Mouse (Mus musculus) neural tube, embryonic 12.5 days (tissue): ENCODE measurements at regions not wholly inside any gene's neighbourhood (a gene's known extent, or its start where the extent isn't known, plus 50 kb on each side); places are given as distances from the start of the nearest gene placed in this dataset.

Source experiments
- ATAC-seq: fragments of 200-750 bp; cut with Nextera tagmentation; 2 replicates; pipeline ENCODE4 v1.8.0; 2017; ENCODE audit warnings: low read depth, mild to moderate bottlenecking, moderate TSS enrichment, moderate library complexity; ENCODE audit not compliant: low FRiP score
- H3K27ac ChIP-seq: fragments of 300-500 bp; sonication (generic); 2 replicates; pipeline ENCODE4 v1.5.1; 2016
- H3K27me3 ChIP-seq: fragments of 300-500 bp; sonication (generic); replicated peaks from 2 replicates; pipeline ENCODE4 v1.6.1; 2016; ENCODE audit warnings: mild to moderate bottlenecking
- H3K36me3 ChIP-seq: fragments of 300-500 bp; sonication (generic); 2 replicates; pipeline ENCODE4 v1.6.1; 2016; ENCODE audit warnings: mild to moderate bottlenecking
- H3K4me1 ChIP-seq: fragments of 300-500 bp; sonication (generic); 2 replicates; pipeline ENCODE4 v1.6.1; 2016
- H3K4me2 ChIP-seq: fragments of 300-500 bp; sonication (generic); replicated peaks from 2 replicates; pipeline ENCODE4 v1.6.1; 2016; ENCODE audit warnings: mild to moderate bottlenecking
- H3K4me3 ChIP-seq: fragments of 300-500 bp; sonication (generic); 2 replicates; pipeline ENCODE4 v1.5.1; 2016
- H3K9ac ChIP-seq: fragments of 300-500 bp; sonication (generic); 2 replicates; pipeline ENCODE4 v1.6.1; 2016; ENCODE audit warnings: mild to moderate bottlenecking
- H3K9me3 ChIP-seq: fragments of 300-500 bp; sonication (generic); 2 replicates; pipeline ENCODE4 v1.6.1; 2016; ENCODE audit warnings: mild to moderate bottlenecking
- WGBS: fragments of 180-500 bp; shearing (Covaris S2); methylation state at CpG from one replicate; pipeline ENCODE4 v1.1.7; 2016; 5-methylcytosine and 5-hydroxymethylcytosine counted together

GRCm38 (mm10) chr4:69255826-69256753, 301.9 kb upstream of the Brinp1 start:
- Histone ChIP-seq H3K9ac (no peak overlapping the region), H3K27me3 (no peaks in the 10 kb centered on the region), H3K9me3 (no peaks in the 10 kb centered on the region), H3K27ac (no peak overlapping the region), H3K4me3 (no peak overlapping the region), H3K4me1 (no peaks in the 10 kb centered on the region), H3K4me2 (no peak overlapping the region), H3K36me3 (no peaks in the 10 kb centered on the region)
- peak; percentile 74; the same call in 1 of the 2 replicates for ATAC-seq
- WGBS: 55% methylated on average over 9 of the region's 9 CpGs
